Mouse (Mus musculus) spleen, adult 12 weeks (tissue): Measurements from ENCODE around the gene Rab11fip5.

Experiments used
- DNase-seq: peaks from one replicate; pipeline ENCODE4 v3.0.0; 2022; ENCODE audit warnings: low spot score

Rab11fip5 gene

GRCm38 (mm10) chr6:85307894-85308293 lies 66.5 kb downstream of the Rab11fip5 start:
- no peak for DNase-seq

GRCm38 (mm10) chr6:85306375-85306774 lies 68.1 kb downstream of the Rab11fip5 start:
- DNase-seq = no peak

- DNase-seq = no peak
Measured at GRCm38 (mm10) chr6:85305826-85306225, 68.6 kb downstream of the Rab11fip5 start.

GRCm38 (mm10) chr6:85304966-85305365 lies 69.5 kb downstream of the Rab11fip5 start:
- no peak for DNase-seq

- DNase-seq = no peak
Measured at GRCm38 (mm10) chr6:85302326-85303055, 71.9 kb downstream of the Rab11fip5 start.

GRCm38 (mm10) chr6:85295384-85296167 lies 78.9 kb downstream of the Rab11fip5 start:
- DNase-seq = peak; percentile 63

- DNase-seq = no peak
Measured at GRCm38 (mm10) chr6:85294004-85294379, 80.4 kb downstream of the Rab11fip5 start.

GRCm38 (mm10) chr6:85293255-85294003 lies 81.0 kb downstream of the Rab11fip5 start:
- DNase-seq = peak; percentile 24

- no peak for DNase-seq
Measured at GRCm38 (mm10) chr6:85290869-85291824, 83.3 kb downstream of the Rab11fip5 start.

GRCm38 (mm10) chr6:85288193-85288857 lies 86.1 kb downstream of the Rab11fip5 start:
- DNase-seq = no peak

- no peak for DNase-seq
Measured at GRCm38 (mm10) chr6:85286283-85287047, 88.0 kb downstream of the Rab11fip5 start.
